Mouse (Mus musculus): ENCODE measurements around the gene Smim4. TPM values are rescaled to one million over a fixed set of nuclear protein-coding genes. Genes with fewer than 3 reads are reported as not detected.

Gene Smim4
- total RNA-seq, 1 experiment: 45.3 TPM

DNA sequence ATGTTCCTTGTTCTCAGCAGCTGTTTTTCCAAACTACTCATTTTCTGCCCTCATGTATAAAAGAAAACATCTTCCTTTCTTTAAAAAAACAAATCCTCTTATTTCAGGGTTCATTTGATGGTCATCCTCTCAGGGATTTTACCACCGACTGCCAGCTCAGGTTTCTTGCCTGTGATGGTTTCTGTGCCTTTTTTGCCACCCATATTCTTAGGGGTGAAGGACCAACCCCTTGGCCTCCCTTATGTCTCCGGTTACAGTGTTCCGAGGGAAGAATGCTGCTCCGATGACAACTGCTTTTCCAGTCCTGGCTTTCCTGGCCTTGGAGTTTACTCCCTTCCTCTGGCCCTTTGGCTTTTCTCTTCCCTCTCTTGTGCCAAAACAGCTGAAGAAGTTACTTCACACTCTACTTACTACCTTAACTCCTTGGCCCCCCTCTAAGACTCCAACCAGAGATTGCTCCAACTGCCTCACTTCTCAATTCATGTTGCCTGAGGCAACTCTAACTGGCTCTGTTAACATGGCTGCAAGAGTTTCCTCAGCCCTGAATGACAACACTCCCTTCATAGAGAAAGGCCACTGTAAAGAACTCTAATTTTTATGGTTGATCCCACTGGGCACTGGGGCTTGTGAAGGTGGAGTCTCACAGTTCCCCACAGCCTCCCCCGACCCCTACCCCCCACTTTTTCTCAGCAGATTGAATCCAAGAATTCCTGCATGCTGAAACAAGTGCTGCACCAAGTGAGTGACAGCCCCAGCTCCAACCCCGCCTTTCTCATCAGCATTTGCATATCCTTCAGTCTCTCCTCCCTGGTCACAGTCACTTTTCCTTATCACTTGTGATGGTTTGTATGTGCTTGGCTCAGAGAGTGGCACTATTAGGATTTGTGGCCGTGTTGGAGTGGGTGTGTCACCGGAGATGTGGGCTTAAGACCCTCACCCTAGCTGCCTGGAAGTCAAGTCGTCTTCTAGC lies 3.4 kb downstream of the Smim4 start:
- no peak overlapping the region; the same call in 1 of the 2 replicates for H3K27ac ChIP-seq (ENCODE audit: insufficient read depth, low read depth, low read length, poor library complexity, severe bottlenecking)
- H3K36me3 ChIP-seq (ENCODE audit: control insufficient read depth, insufficient read depth, low read length, poor library complexity, severe bottlenecking): peaks cover 2% of the 10 kb centered on the region; the same call in 1 of the 2 replicates
- TF ChIP-seq ZC3H11A (IDR thresholded peaks at IDR 0.05; ENCODE audit: borderline replicate concordance, low read depth, low read length) (no peak), HCFC1 (IDR thresholded peaks at IDR 0.05; ENCODE audit: borderline replicate concordance, insufficient read depth, low read length) (no peak), CHD2 (IDR thresholded peaks at IDR 0.05; ENCODE audit: low read depth, low read length) (no peak), ZNF384 (IDR thresholded peaks at IDR 0.05; ENCODE audit: low read depth, low read length) (no peak), MAFK (IDR thresholded peaks at IDR 0.05; ENCODE audit: insufficient read depth, low read depth, low read length) (no peak)
- DNase-seq (ENCODE audit: low read depth, low spot score): no peak
- peaks cover 5 to 9% of the 10 kb centered on the region in 2 experiments; a peak in 2 of 4 replicates for H3K4me1 ChIP-seq (ENCODE audit: control insufficient read depth in 2 of 2, insufficient read depth in 2 of 2, low read length in 2 of 2, poor library complexity in 1 of 2)
- no peak overlapping the region; the same call in 1 of the 2 replicates for H3K9ac ChIP-seq (ENCODE audit: insufficient read depth, low read depth, low read length, poor library complexity, severe bottlenecking)
- H3K9me3 ChIP-seq (ENCODE audit: control insufficient read depth, insufficient read depth, low read depth, low read length): no peaks in the 10 kb centered on the region
- no peak overlapping the region for H3K4me3 ChIP-seq (ENCODE audit: insufficient read depth in 1 of 2, low read depth in 1 of 2, low read length in 2 of 2, poor library complexity in 1 of 2, severe bottlenecking in 1 of 2)
- in situ Hi-C loops (cut with MboI; ENCODE audit: low sequenced_read_pairs in 2 of 2, unreplicated experiment in 2 of 2): no loop called here

DNA sequence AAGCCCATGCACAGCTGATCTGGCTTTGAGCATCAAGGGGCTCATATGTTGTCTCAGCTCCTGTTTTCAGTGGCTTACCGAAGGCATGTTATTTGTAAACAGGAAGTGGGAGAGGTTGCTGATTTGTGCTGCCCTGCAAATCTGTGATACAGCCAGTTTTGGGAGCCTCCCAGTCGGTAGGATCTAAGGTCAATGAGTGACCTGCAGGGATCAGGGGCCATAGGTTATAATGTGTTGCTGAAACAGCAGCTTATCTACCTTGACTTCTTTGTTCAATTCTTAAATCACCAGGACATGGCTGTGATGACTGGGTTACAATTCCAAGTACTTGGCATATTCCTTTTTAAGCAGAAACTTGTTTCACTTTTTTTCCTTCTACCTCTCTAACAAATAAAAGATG lies 13.2 kb downstream of the Smim4 start:
- no peak for DNase-seq (ENCODE audit: low read depth, low spot score)
- H3K9ac ChIP-seq (ENCODE audit: insufficient read depth, low read depth, low read length, poor library complexity, severe bottlenecking): no peak overlapping the region
- in situ Hi-C loops (cut with MboI; ENCODE audit: low sequenced_read_pairs in 2 of 2, unreplicated experiment in 2 of 2): no loop called here
- H3K36me3 ChIP-seq (ENCODE audit: control insufficient read depth, insufficient read depth, low read length, poor library complexity, severe bottlenecking): peaks cover 9% of the 10 kb centered on the region
- TF ChIP-seq CHD2 (IDR thresholded peaks at IDR 0.05; ENCODE audit: low read depth, low read length) (no peak), ZNF384 (IDR thresholded peaks at IDR 0.05; ENCODE audit: low read depth, low read length) (no peak), ZC3H11A (IDR thresholded peaks at IDR 0.05; ENCODE audit: borderline replicate concordance, low read depth, low read length) (no peak), MAFK (IDR thresholded peaks at IDR 0.05; ENCODE audit: insufficient read depth, low read depth, low read length) (no peak), HCFC1 (IDR thresholded peaks at IDR 0.05; ENCODE audit: borderline replicate concordance, insufficient read depth, low read length) (no peak)
- H3K9me3 ChIP-seq (ENCODE audit: control insufficient read depth, insufficient read depth, low read depth, low read length): no peaks in the 10 kb centered on the region
- no peak overlapping the region for H3K4me3 ChIP-seq (ENCODE audit: insufficient read depth in 1 of 2, low read depth in 1 of 2, low read length in 2 of 2, poor library complexity in 1 of 2, severe bottlenecking in 1 of 2)
- H3K27ac ChIP-seq (ENCODE audit: insufficient read depth, low read depth, low read length, poor library complexity, severe bottlenecking): no peak overlapping the region
- H3K4me1 ChIP-seq (ENCODE audit: control insufficient read depth in 2 of 2, insufficient read depth in 2 of 2, low read length in 2 of 2, poor library complexity in 1 of 2): no peaks in the 10 kb centered on the region

GRCm38 (mm10) chr14:31114011-31114410 lies 14.7 kb downstream of the Smim4 start:
- H3K4me3 ChIP-seq (ENCODE audit: insufficient read depth in 1 of 2, low read depth in 1 of 2, low read length in 2 of 2, poor library complexity in 1 of 2, severe bottlenecking in 1 of 2): no peak overlapping the region
- no peaks in the 10 kb centered on the region for H3K4me1 ChIP-seq (ENCODE audit: control insufficient read depth in 2 of 2, insufficient read depth in 2 of 2, low read length in 2 of 2, poor library complexity in 1 of 2)
- in situ Hi-C loops (cut with MboI; ENCODE audit: low sequenced_read_pairs in 2 of 2, unreplicated experiment in 2 of 2): no loop called here
- H3K27ac ChIP-seq (ENCODE audit: insufficient read depth, low read depth, low read length, poor library complexity, severe bottlenecking): no peak overlapping the region
- no peaks in the 10 kb centered on the region for H3K9me3 ChIP-seq (ENCODE audit: control insufficient read depth, insufficient read depth, low read depth, low read length)
- no peak overlapping the region; the same call in 1 of the 2 replicates for H3K9ac ChIP-seq (ENCODE audit: insufficient read depth, low read depth, low read length, poor library complexity, severe bottlenecking)
- TF ChIP-seq ZC3H11A (IDR thresholded peaks at IDR 0.05; ENCODE audit: borderline replicate concordance, low read depth, low read length) (no peak), ZNF384 (IDR thresholded peaks at IDR 0.05; ENCODE audit: low read depth, low read length) (no peak), HCFC1 (IDR thresholded peaks at IDR 0.05; ENCODE audit: borderline replicate concordance, insufficient read depth, low read length) (no peak), CHD2 (IDR thresholded peaks at IDR 0.05; ENCODE audit: low read depth, low read length) (no peak), MAFK (IDR thresholded peaks at IDR 0.05; ENCODE audit: insufficient read depth, low read depth, low read length) (no peak)
- peaks cover 17% of the 10 kb centered on the region for H3K36me3 ChIP-seq (ENCODE audit: control insufficient read depth, insufficient read depth, low read length, poor library complexity, severe bottlenecking)
- DNase-seq (ENCODE audit: low read depth, low spot score): no peak

DNA sequence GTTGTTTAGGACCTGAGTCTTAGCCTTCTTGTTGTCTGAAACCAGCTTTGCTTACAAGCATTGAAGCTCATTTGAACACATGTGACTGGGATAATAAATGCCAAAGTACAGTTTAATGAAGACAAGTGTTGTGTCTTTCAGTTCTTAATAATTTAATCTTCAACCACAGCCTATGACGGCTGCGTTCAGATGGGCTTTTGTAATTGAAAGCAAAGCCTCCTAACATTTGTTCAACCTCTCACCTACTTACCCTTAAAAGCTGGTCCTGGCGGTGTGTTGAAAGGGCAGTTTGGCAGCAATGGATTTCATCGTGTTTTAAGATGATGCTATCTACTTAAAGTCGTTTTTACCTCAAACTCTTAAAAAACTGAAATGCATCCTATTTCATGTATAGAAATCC lies 16.6 kb downstream of the Smim4 start:
- no peaks in the 10 kb centered on the region for H3K9me3 ChIP-seq (ENCODE audit: control insufficient read depth, insufficient read depth, low read depth, low read length)

More for the DNA sequence above, 16.6 kb downstream of the Smim4 start:
- H3K27ac ChIP-seq (ENCODE audit: insufficient read depth, low read depth, low read length, poor library complexity, severe bottlenecking): no peak overlapping the region
- no peaks in the 10 kb centered on the region for H3K4me1 ChIP-seq (ENCODE audit: control insufficient read depth in 2 of 2, insufficient read depth in 2 of 2, low read length in 2 of 2, poor library complexity in 1 of 2)
- H3K4me3 ChIP-seq (ENCODE audit: insufficient read depth in 1 of 2, low read depth in 1 of 2, low read length in 2 of 2, poor library complexity in 1 of 2, severe bottlenecking in 1 of 2): no peak overlapping the region
- peaks cover 16% of the 10 kb centered on the region for H3K36me3 ChIP-seq (ENCODE audit: control insufficient read depth, insufficient read depth, low read length, poor library complexity, severe bottlenecking)
- no peak overlapping the region for H3K9ac ChIP-seq (ENCODE audit: insufficient read depth, low read depth, low read length, poor library complexity, severe bottlenecking)
- TF ChIP-seq MAFK (IDR thresholded peaks at IDR 0.05; ENCODE audit: insufficient read depth, low read depth, low read length) (no peak), ZNF384 (IDR thresholded peaks at IDR 0.05; ENCODE audit: low read depth, low read length) (no peak), ZC3H11A (IDR thresholded peaks at IDR 0.05; ENCODE audit: borderline replicate concordance, low read depth, low read length) (no peak), HCFC1 (IDR thresholded peaks at IDR 0.05; ENCODE audit: borderline replicate concordance, insufficient read depth, low read length) (no peak), CHD2 (IDR thresholded peaks at IDR 0.05; ENCODE audit: low read depth, low read length) (no peak)
- in situ Hi-C loops (cut with MboI; ENCODE audit: low sequenced_read_pairs in 2 of 2, unreplicated experiment in 2 of 2): no loop called here
- DNase-seq (ENCODE audit: low read depth, low spot score): no peak

All from ES-E14 (cell line).